Mouse (Mus musculus) limb, embryonic 10.5 days (tissue): Measurements from ENCODE around the gene Fgfr2. TPM values are rescaled to one million over a fixed set of nuclear protein-coding genes. Genes with fewer than 3 reads are reported as not detected.

ENCODE experiments used
- DNase-seq: peaks from one replicate; pipeline ENCODE4 v3.0.0-alpha.2; 2017; ENCODE audit warnings: low spot score
- H3K27ac ChIP-seq: fragments of 300-500 bp; sonication (generic); 2 replicates; pipeline ENCODE4 v1.5.1; 2016; ENCODE audit warnings: mild to moderate bottlenecking
- H3K27me3 ChIP-seq: fragments of 300-500 bp; sonication (generic); 2 replicates; pipeline ENCODE4 v1.6.1; 2016; ENCODE audit warnings: low read depth, mild to moderate bottlenecking; ENCODE audit not compliant: poor library complexity, severe bottlenecking
- H3K36me3 ChIP-seq: fragments of 300-500 bp; sonication (generic); 2 replicates; pipeline ENCODE4 v1.6.1; 2016; ENCODE audit warnings: mild to moderate bottlenecking, moderate library complexity
- H3K4me1 ChIP-seq: fragments of 300-500 bp; sonication (generic); 2 replicates; pipeline ENCODE4 v1.6.1; 2016
- H3K4me3 ChIP-seq: fragments of 300-500 bp; sonication (generic); 2 replicates; pipeline ENCODE4 v1.5.1; 2016; ENCODE audit warnings: mild to moderate bottlenecking, moderate library complexity
- H3K9me3 ChIP-seq: fragments of 300-500 bp; sonication (generic); replicated peaks from 2 replicates; pipeline ENCODE4 v1.6.1; 2016; ENCODE audit warnings: mild to moderate bottlenecking
- WGBS: fragments of 180-500 bp; shearing (Covaris S2); methylation state at CpG from one replicate; pipeline ENCODE4 v1.1.7; 2016; 5-methylcytosine and 5-hydroxymethylcytosine counted together
- polyA plus RNA-seq: library from polyadenylated mRNA; unstranded; fragments of >200 nt; fragmentation: Nextera tagmentation; extraction: Ambion mirVana; gene quantifications from 2 replicates; pipeline ENCODE4 v1.2.1, GENCODE M21; 2016

The Fgfr2 gene
- polyA plus RNA-seq, 1 experiment from 2014 or later: 64.4 TPM

- no peak for DNase-seq
- Histone ChIP-seq H3K4me3 (no peak overlapping the region), H3K27ac (no peak overlapping the region), H3K36me3 (no peaks in the 10 kb centered on the region), H3K4me1 (peaks cover 19% of the 10 kb centered on the region), H3K9me3 (no peaks in the 10 kb centered on the region), H3K27me3 (no peaks in the 10 kb centered on the region)
- WGBS: 88% methylated on average over 8 of the region's 8 CpGs
Measured at GRCm38 (mm10) chr7:132697258-132697796, 425.8 kb downstream of the Fgfr2 start.

DNA sequence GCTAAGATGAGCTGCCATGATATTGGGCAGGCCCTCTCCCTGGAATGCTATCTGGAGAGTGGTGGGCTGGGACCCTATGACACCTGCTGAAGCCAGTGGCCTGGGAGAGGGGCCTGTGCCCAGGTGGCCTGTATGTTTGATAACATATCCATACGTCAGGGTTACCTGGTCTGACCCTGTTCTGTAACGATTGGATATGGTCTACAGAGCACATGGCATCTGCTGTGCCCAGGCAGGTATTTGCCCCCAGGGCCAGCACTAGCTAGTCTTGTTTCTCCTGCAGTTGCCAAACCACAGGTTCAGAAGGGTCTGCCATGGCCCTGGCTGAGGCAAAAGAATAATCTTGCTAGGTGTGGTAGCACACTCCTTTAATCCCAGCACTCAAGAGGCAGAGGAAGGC lies 429.6 kb downstream of the Fgfr2 start:
- H3K9me3 ChIP-seq: no peaks in the 10 kb centered on the region
- H3K4me1 ChIP-seq: peaks cover 28% of the 10 kb centered on the region
- H3K27me3 ChIP-seq: no peaks in the 10 kb centered on the region
- no peak overlapping the region for H3K4me3 ChIP-seq
- DNase-seq: no peak
- no peak overlapping the region for H3K27ac ChIP-seq
- H3K36me3 ChIP-seq: no peaks in the 10 kb centered on the region
- WGBS: 84% methylated on average over 2 of the region's 2 CpGs

DNA sequence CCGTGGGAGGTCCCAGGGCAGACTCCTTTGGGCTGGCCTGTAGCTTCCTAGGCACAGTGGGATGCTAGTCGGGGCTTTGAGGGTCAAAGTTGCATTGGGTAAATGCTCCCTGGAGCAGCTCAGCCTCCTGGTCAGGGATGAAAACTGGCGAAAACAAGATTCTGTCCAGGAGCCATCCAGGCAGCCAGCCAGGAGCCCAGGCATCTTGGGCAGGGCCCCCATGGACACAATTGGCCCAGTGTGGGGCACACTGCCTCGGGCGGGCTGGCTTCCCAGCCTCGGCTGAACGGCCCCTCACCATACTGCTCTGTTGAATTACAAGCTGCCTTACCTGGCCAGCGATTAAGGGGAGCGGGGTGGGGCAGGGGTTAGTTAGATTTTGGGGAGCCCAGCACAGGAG lies 430.4 kb downstream of the Fgfr2 start:
- no peaks in the 10 kb centered on the region for H3K27me3 ChIP-seq
- no peak for DNase-seq
- WGBS: 84% methylated on average over 9 of the region's 9 CpGs
- no peak overlapping the region; the same call in 1 of the 2 replicates for H3K27ac ChIP-seq
- no peak overlapping the region for H3K4me3 ChIP-seq
- no peaks in the 10 kb centered on the region for H3K9me3 ChIP-seq
- H3K4me1 ChIP-seq: peaks cover 37% of the 10 kb centered on the region
- no peaks in the 10 kb centered on the region for H3K36me3 ChIP-seq

GRCm38 (mm10) chr7:132690716-132691472 lies 432.3 kb downstream of the Fgfr2 start:
- WGBS: 91% methylated on average over 14 of the region's 14 CpGs
- H3K4me1 ChIP-seq: peaks cover 47% of the 10 kb centered on the region

GRCm38 (mm10) chr7:132689722-132690121 lies 433.4 kb downstream of the Fgfr2 start:
- no peak for DNase-seq
- H3K4me1 ChIP-seq: peaks cover 47% of the 10 kb centered on the region
- H3K27ac ChIP-seq: peak overlapping the region; percentile 59; the same call in 1 of the 2 replicates
- no peaks in the 10 kb centered on the region for H3K27me3 ChIP-seq
- H3K36me3 ChIP-seq: no peaks in the 10 kb centered on the region
- H3K4me3 ChIP-seq: no peak overlapping the region
- no peaks in the 10 kb centered on the region for H3K9me3 ChIP-seq
- WGBS: 77% methylated on average over 5 of the region's 5 CpGs

More at GRCm38 (mm10) chr7:132690716-132691472, 432.3 kb downstream of the Fgfr2 start:
- H3K36me3 ChIP-seq: no peaks in the 10 kb centered on the region
- no peaks in the 10 kb centered on the region for H3K9me3 ChIP-seq
- no peaks in the 10 kb centered on the region for H3K27me3 ChIP-seq
- H3K4me3 ChIP-seq: no peak overlapping the region
- no peak overlapping the region for H3K27ac ChIP-seq
- DNase-seq: no peak

DNA sequence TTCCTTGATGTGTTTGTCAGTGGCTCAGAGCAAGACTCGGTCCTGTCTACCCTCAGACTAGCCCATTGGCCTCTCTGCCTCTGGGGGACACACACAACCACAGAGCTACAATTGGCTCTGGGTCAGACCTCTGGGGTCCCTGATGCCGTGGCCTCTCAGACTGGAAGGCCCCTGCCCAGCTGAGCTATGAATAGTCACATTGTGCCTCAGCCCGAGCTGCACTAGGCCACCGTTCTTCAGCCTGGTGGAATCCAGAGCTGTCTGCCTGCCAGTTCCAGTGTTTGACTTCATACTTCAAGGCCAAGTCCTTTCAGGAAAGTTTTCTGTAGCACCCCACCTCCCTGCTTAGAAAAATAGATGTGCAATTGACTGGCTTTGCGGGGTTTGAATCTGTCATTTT lies 434.4 kb downstream of the Fgfr2 start:
- Histone ChIP-seq H3K36me3 (no peaks in the 10 kb centered on the region), H3K4me1 (peaks cover 47% of the 10 kb centered on the region), H3K27ac (peak overlapping the region; percentile 59), H3K9me3 (no peaks in the 10 kb centered on the region), H3K4me3 (no peak overlapping the region), H3K27me3 (no peaks in the 10 kb centered on the region)
- 75% methylated on average over 5 of the region's 5 CpGs for WGBS
- DNase-seq: no peak

DNA sequence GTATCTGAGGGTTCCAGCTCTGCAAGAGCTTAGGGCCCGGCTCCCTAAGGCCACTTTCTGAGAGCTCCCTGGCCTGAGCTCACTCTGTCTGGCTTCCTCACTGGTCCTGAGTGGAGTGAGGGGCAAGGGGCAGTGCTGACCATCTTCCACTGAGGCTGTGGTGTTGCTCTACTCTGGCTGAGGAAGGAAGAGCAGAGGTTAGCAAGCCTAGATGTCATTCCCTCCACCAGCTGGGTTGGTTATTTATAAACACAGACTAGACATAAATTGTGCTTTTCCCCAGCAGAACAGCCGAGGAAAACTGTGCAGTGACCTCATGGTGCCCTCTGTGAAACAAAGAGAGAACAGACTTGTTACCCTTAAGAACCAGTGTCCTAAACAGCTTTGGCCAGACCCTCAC lies 435.3 kb downstream of the Fgfr2 start:
- no peak overlapping the region for H3K4me3 ChIP-seq
- no peaks in the 10 kb centered on the region for H3K27me3 ChIP-seq
- H3K4me1 ChIP-seq: peaks cover 50% of the 10 kb centered on the region
- H3K36me3 ChIP-seq: no peaks in the 10 kb centered on the region
- WGBS: 61% methylated on average over 2 of the region's 2 CpGs
- no peaks in the 10 kb centered on the region for H3K9me3 ChIP-seq
- H3K27ac ChIP-seq: peak overlapping the region; percentile 59
- DNase-seq: no peak

DNA sequence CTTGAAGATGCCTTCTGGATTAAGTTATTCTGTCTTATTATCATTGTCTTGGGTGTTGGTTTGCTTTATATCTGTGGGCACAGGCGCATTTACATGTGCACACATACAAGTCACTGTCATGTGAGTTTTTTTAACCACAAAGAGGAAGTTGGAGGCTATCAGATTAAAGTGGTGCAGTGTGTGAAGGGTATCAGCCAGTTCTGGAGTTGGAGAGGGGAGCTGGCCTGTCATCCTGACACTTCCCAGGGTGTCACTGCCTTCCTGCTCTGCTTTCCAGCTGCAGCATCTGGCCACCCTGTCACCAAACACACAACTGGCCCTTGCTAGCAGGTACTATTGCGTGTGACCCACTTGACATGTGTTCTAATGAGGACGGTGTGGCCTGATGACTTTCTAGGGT lies 436.6 kb downstream of the Fgfr2 start:
- WGBS: 92% methylated on average over 3 of the region's 3 CpGs
- Histone ChIP-seq H3K4me1 (peaks cover 40% of the 10 kb centered on the region), H3K36me3 (no peaks in the 10 kb centered on the region), H3K27me3 (no peaks in the 10 kb centered on the region), H3K27ac (no peak overlapping the region), H3K4me3 (no peak overlapping the region), H3K9me3 (no peaks in the 10 kb centered on the region)
- no peak for DNase-seq

- Histone ChIP-seq H3K27ac (no peak overlapping the region), H3K27me3 (no peaks in the 10 kb centered on the region), H3K9me3 (no peaks in the 10 kb centered on the region), H3K4me3 (no peak overlapping the region), H3K4me1 (peaks cover 25% of the 10 kb centered on the region), H3K36me3 (no peaks in the 10 kb centered on the region)
- WGBS: 93% methylated on average over 4 of the region's 4 CpGs
- DNase-seq: no peak
Measured at GRCm38 (mm10) chr7:132683923-132684322, 439.2 kb downstream of the Fgfr2 start.

GRCm38 (mm10) chr7:132682901-132683300 lies 440.2 kb downstream of the Fgfr2 start:
- no peaks in the 10 kb centered on the region for H3K9me3 ChIP-seq
- 83% methylated on average over 3 of the region's 3 CpGs for WGBS
- DNase-seq: no peak
- H3K27ac ChIP-seq: peak overlapping the region; percentile 27; the same call in 1 of the 2 replicates
- no peak overlapping the region for H3K4me3 ChIP-seq
- H3K36me3 ChIP-seq: no peaks in the 10 kb centered on the region
- H3K4me1 ChIP-seq: peaks cover 15% of the 10 kb centered on the region
- no peaks in the 10 kb centered on the region for H3K27me3 ChIP-seq

DNA sequence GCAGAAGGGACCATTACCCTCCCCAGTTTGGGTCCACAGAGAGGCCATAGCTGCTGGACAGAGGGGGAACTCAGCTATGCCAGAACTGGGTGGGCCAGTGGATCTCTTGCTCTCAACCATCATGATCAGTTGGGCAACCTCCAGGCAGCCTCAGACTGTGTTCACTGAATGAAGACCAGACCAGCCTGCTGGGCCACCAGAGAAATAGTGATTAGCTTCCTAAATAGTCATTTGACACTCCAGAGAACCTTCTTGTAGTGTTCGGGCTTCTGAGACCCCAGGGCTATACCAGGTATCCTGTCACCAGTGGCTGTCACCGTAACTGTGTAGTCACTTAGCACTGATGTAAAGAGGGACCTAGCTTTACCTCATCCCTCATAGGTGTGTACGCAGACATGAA lies 440.8 kb downstream of the Fgfr2 start:
- Histone ChIP-seq H3K9me3 (no peaks in the 10 kb centered on the region), H3K4me3 (no peak overlapping the region), H3K27ac (no peak overlapping the region), H3K4me1 (peaks cover 9% of the 10 kb centered on the region), H3K27me3 (no peaks in the 10 kb centered on the region), H3K36me3 (no peaks in the 10 kb centered on the region)
- DNase-seq: no peak
- 92% methylated on average over 3 of the region's 3 CpGs for WGBS

GRCm38 (mm10) chr7:132681831-132682230 lies 441.3 kb downstream of the Fgfr2 start:
- H3K4me1 ChIP-seq: peaks cover 5% of the 10 kb centered on the region
- WGBS: 86% methylated on average over 1 of the region's 1 CpGs
- DNase-seq: no peak
- no peak overlapping the region for H3K4me3 ChIP-seq
- H3K27me3 ChIP-seq: no peaks in the 10 kb centered on the region
- H3K9me3 ChIP-seq: no peaks in the 10 kb centered on the region
- no peak overlapping the region for H3K27ac ChIP-seq
- H3K36me3 ChIP-seq: no peaks in the 10 kb centered on the region

GRCm38 (mm10) chr7:132681296-132681695 lies 441.9 kb downstream of the Fgfr2 start:
- WGBS: 89% methylated on average over 11 of the region's 11 CpGs
- no peaks in the 10 kb centered on the region for H3K9me3 ChIP-seq
- no peak overlapping the region for H3K4me3 ChIP-seq
- no peaks in the 10 kb centered on the region for H3K36me3 ChIP-seq
- no peak overlapping the region for H3K27ac ChIP-seq
- 0 out of 2 replicates have a peak, but pooled peaks cover 3% of the 10 kb centered on the region for H3K4me1 ChIP-seq
- H3K27me3 ChIP-seq: no peaks in the 10 kb centered on the region
- no peak for DNase-seq
